Mouse (Mus musculus): ENCODE measurements around the gene Dynlt1c.
"Not testable (repeated sequence)": the region's sequence is repeated elsewhere in the genome, so short reads cannot be mapped to it uniquely, and the experiment has no call there.

- TF ChIP-seq POLR2A (IDR thresholded peaks at IDR 0.05; ENCODE audit: control insufficient read depth, extremely low read depth, insufficient read depth, low read length, poor library complexity); CTCF (IDR thresholded peaks at IDR 0.05; ENCODE audit: borderline replicate concordance, control insufficient read depth, extremely low read depth, insufficient read depth, low read length, poor library complexity): not testable (repeated sequence)
Measured at GRCm38 (mm10) chr17:6617689-6618400, 16.4 kb downstream of the Dynlt1c start.

Data from thymus, adult 2 months (tissue).